In genomic region chr11:101119131-101119760, GRCm38 (mm10) we compare ENCODE assay signal across 8 mouse cellular contexts. TPM values are rescaled to one million over a fixed set of nuclear protein-coding genes. Genes with fewer than 3 reads are reported as not detected.
DNase-seq lines count a peak whose midpoint lies in the region; ATAC-seq and TF ChIP-seq lines count a peak whose summit lies in the region.

No protein-coding gene starts in this region.

- H3K4me3 ChIP-seq in heart, embryonic 12.5 days: peak overlapping the region; percentile 86
- peak overlapping the region; percentile 96 for H3K4me3 ChIP-seq in ES-Bruce4 (ENCODE audit: low read depth, low read length)
- peak overlapping the region; percentile 88 for H3K4me3 ChIP-seq in erythroblast, embryonic 14.5 days (replicated peaks)
- peak overlapping the region; percentile 63 for H3K4me3 ChIP-seq in limb, embryonic 13.5 days
- H3K4me3 ChIP-seq in neural tube, embryonic 12.5 days: peak overlapping the region; percentile 93

- no peaks in the 10 kb centered on the region for H3K27me3 ChIP-seq in heart, embryonic 12.5 days (replicated peaks)
- H3K27me3 ChIP-seq in ES-Bruce4 (ENCODE audit: control insufficient read depth, insufficient read depth, low read length, poor library complexity, severe bottlenecking): no peaks in the 10 kb centered on the region
- no peaks in the 10 kb centered on the region for H3K27me3 ChIP-seq in erythroblast, embryonic 14.5 days (ENCODE audit: control insufficient read depth)
- H3K27me3 ChIP-seq in limb, embryonic 13.5 days: no peaks in the 10 kb centered on the region
- no peaks in the 10 kb centered on the region for H3K27me3 ChIP-seq in neural tube, embryonic 12.5 days (replicated peaks)

- TF ChIP-seq EP300 in ES-Bruce4 (IDR thresholded peaks at IDR 0.05; ENCODE audit: insufficient read depth, low read depth, low read length): no peak

- no peak for TF ChIP-seq CTCF in ES-Bruce4 (IDR thresholded peaks at IDR 0.05; ENCODE audit: low read depth, low read length)

- peaks cover 30% of the 10 kb centered on the region for H3K4me1 ChIP-seq in heart, embryonic 12.5 days (replicated peaks)
- no peaks in the 10 kb centered on the region for H3K4me1 ChIP-seq in ES-Bruce4 (ENCODE audit: control insufficient read depth, insufficient read depth, low read length)
- peaks cover 54% of the 10 kb centered on the region for H3K4me1 ChIP-seq in erythroblast, embryonic 14.5 days (ENCODE audit: control insufficient read depth)
- H3K4me1 ChIP-seq in limb, embryonic 13.5 days: peaks cover 35% of the 10 kb centered on the region
- H3K4me1 ChIP-seq in neural tube, embryonic 12.5 days: peaks cover 27% of the 10 kb centered on the region

- H3K4me2 ChIP-seq in heart, embryonic 12.5 days: peak overlapping the region; percentile 74
- peak overlapping the region; percentile 95 for H3K4me2 ChIP-seq in limb, embryonic 13.5 days (replicated peaks)
- H3K4me2 ChIP-seq in neural tube, embryonic 12.5 days (replicated peaks): peak overlapping the region; percentile 93

- under 1% methylated on average over 39 of the region's 39 CpGs for WGBS in heart, embryonic 12.5 days
- WGBS in limb, embryonic 13.5 days: under 1% methylated on average over 38 of the region's 39 CpGs
- under 1% methylated on average over 39 of the region's 39 CpGs for WGBS in neural tube, embryonic 12.5 days

- peak; percentile 82 for ATAC-seq in heart, embryonic 12.5 days (ENCODE audit: insufficient number of reproducible peaks, low FRiP score)
- peak; percentile 75 for ATAC-seq in limb, embryonic 13.5 days (ENCODE audit: low FRiP score, low read depth)
- peak; percentile 80 for ATAC-seq in neural tube, embryonic 12.5 days (ENCODE audit: low FRiP score, low read depth)

- no peak for TF ChIP-seq POLR2A in ES-Bruce4 (IDR thresholded peaks at IDR 0.05; ENCODE audit: insufficient read depth, low read length)

- peaks cover 25% of the 10 kb centered on the region for H3K36me3 ChIP-seq in heart, embryonic 12.5 days
- H3K36me3 ChIP-seq in ES-Bruce4 (ENCODE audit: control insufficient read depth, insufficient read depth, low read length, poor library complexity, severe bottlenecking): 0 out of 2 replicates have a peak, but pooled peaks cover 2% of the 10 kb centered on the region
- peaks cover 64% of the 10 kb centered on the region for H3K36me3 ChIP-seq in erythroblast, embryonic 14.5 days (ENCODE audit: control insufficient read depth)
- peaks cover 31% of the 10 kb centered on the region for H3K36me3 ChIP-seq in limb, embryonic 13.5 days
- peaks cover 24% of the 10 kb centered on the region for H3K36me3 ChIP-seq in neural tube, embryonic 12.5 days

- peak overlapping the region; percentile 88 for H3K27ac ChIP-seq in heart, embryonic 12.5 days (ENCODE audit: poor library complexity, severe bottlenecking)
- H3K27ac ChIP-seq in ES-Bruce4 (ENCODE audit: insufficient read depth, low read length): no peak overlapping the region
- peak overlapping the region; percentile 67; the same call in 1 of the 2 replicates for H3K27ac ChIP-seq in limb, embryonic 13.5 days
- H3K27ac ChIP-seq in neural tube, embryonic 12.5 days: peak overlapping the region; percentile 76

- no peaks in the 10 kb centered on the region for H3K9me3 ChIP-seq in heart, embryonic 12.5 days (replicated peaks)
- no peaks in the 10 kb centered on the region for H3K9me3 ChIP-seq in ES-Bruce4 (replicated peaks; ENCODE audit: control insufficient read depth, insufficient read depth, low read length, poor library complexity, severe bottlenecking)
- no peaks in the 10 kb centered on the region for H3K9me3 ChIP-seq in erythroblast, embryonic 14.5 days (ENCODE audit: control insufficient read depth, low read length)
- H3K9me3 ChIP-seq in limb, embryonic 13.5 days: no peaks in the 10 kb centered on the region
- H3K9me3 ChIP-seq in neural tube, embryonic 12.5 days: no peaks in the 10 kb centered on the region

- H3K9ac ChIP-seq in heart, embryonic 12.5 days: peak overlapping the region; percentile 98
- peak overlapping the region; percentile 87 for H3K9ac ChIP-seq in ES-Bruce4 (ENCODE audit: low read depth, poor library complexity, severe bottlenecking)
- peak overlapping the region; percentile 81 for H3K9ac ChIP-seq in limb, embryonic 13.5 days
- peak overlapping the region; percentile 93 for H3K9ac ChIP-seq in neural tube, embryonic 12.5 days

- DNase-seq in heart, adult 9 months (ENCODE audit: low spot score in 2 of 2): no peak
- no peak for DNase-seq in right cerebral cortex, postnatal 14 days
- DNase-seq in frontal cortex, postnatal 14 days (ENCODE audit: low spot score in 2 of 2): no peak

RNA-seq across cellular contexts. Expression of gene Retreg3, which starts 0.4 kb away (rescaled TPM):
- polyA plus RNA-seq in heart, embryonic 12.5 days (2016; fragmentation: Nextera tagmentation; extraction: Ambion mirVana): 15.2 and 15.9 TPM in 2 replicates
- polyA plus RNA-seq in ES-Bruce4 (2011; ENCODE audit: insufficient read depth, insufficient read length, low read depth, missing spikeins): 32.3 and 33.6 TPM in 2 replicates
- 1.6 and 1.7 TPM in 2 replicates for polyA plus RNA-seq in erythroblast, embryonic 14.5 days (2012)
- polyA plus RNA-seq in limb, embryonic 13.5 days (2015; fragmentation: Nextera tagmentation; extraction: Ambion mirVana): 18.7 and 20.3 TPM in 2 replicates
- 22.2 and 27.8 TPM in 2 replicates for polyA plus RNA-seq in neural tube, embryonic 12.5 days (2016; fragmentation: Nextera tagmentation; extraction: Ambion mirVana)

RNA-seq across cellular contexts. Expression of gene Tubg1, which starts 0.5 kb away (rescaled TPM):
- polyA plus RNA-seq in heart, embryonic 12.5 days (2016; fragmentation: Nextera tagmentation; extraction: Ambion mirVana): 77.3 and 78.8 TPM in 2 replicates
- 55.3 and 60.5 TPM in 2 replicates for polyA plus RNA-seq in ES-Bruce4 (2011; ENCODE audit: insufficient read depth, insufficient read length, low read depth, missing spikeins)
- polyA plus RNA-seq in erythroblast, embryonic 14.5 days (2012): 22.0 and 23.7 TPM in 2 replicates
- polyA plus RNA-seq in limb, embryonic 13.5 days (2015; fragmentation: Nextera tagmentation; extraction: Ambion mirVana): 70.5 and 71.1 TPM in 2 replicates
- polyA plus RNA-seq in neural tube, embryonic 12.5 days (2016; fragmentation: Nextera tagmentation; extraction: Ambion mirVana): 87.5 and 93.5 TPM in 2 replicates

RNA-seq across cellular contexts. Expression of gene Psmc3ip, which starts 24.0 kb away (rescaled TPM):
- 20.8 and 21.3 TPM in 2 replicates for polyA plus RNA-seq in heart, embryonic 12.5 days (2016; fragmentation: Nextera tagmentation; extraction: Ambion mirVana)
- polyA plus RNA-seq in ES-Bruce4 (2011; ENCODE audit: insufficient read depth, insufficient read length, low read depth, missing spikeins): 35.1 and 35.3 TPM in 2 replicates
- polyA plus RNA-seq in erythroblast, embryonic 14.5 days (2012): 3.9 and 5.2 TPM in 2 replicates
- 43.0 and 44.5 TPM in 2 replicates for polyA plus RNA-seq in limb, embryonic 13.5 days (2015; fragmentation: Nextera tagmentation; extraction: Ambion mirVana)
- polyA plus RNA-seq in neural tube, embryonic 12.5 days (2016; fragmentation: Nextera tagmentation; extraction: Ambion mirVana): 31.4 and 34.3 TPM in 2 replicates

RNA-seq across cellular contexts. Expression of gene Mlx, which starts 32.2 kb away (rescaled TPM):
- 36.2 and 37.3 TPM in 2 replicates for polyA plus RNA-seq in heart, embryonic 12.5 days (2016; fragmentation: Nextera tagmentation; extraction: Ambion mirVana)
- polyA plus RNA-seq in ES-Bruce4 (2011; ENCODE audit: insufficient read depth, insufficient read length, low read depth, missing spikeins): 40.5 and 44.8 TPM in 2 replicates
- polyA plus RNA-seq in erythroblast, embryonic 14.5 days (2012): 1.4 and 1.7 TPM in 2 replicates
- polyA plus RNA-seq in limb, embryonic 13.5 days (2015; fragmentation: Nextera tagmentation; extraction: Ambion mirVana): 44.1 and 50.5 TPM in 2 replicates
- 59.6 and 68.0 TPM in 2 replicates for polyA plus RNA-seq in neural tube, embryonic 12.5 days (2016; fragmentation: Nextera tagmentation; extraction: Ambion mirVana)

RNA-seq across cellular contexts. Expression of gene Tubg2, which starts 36.5 kb away (rescaled TPM):
- 3.3 and 3.6 TPM in 2 replicates for polyA plus RNA-seq in heart, embryonic 12.5 days (2016; fragmentation: Nextera tagmentation; extraction: Ambion mirVana)
- polyA plus RNA-seq in ES-Bruce4 (2011; ENCODE audit: insufficient read depth, insufficient read length, low read depth, missing spikeins): 1.9 and 3.0 TPM in 2 replicates
- not detected in 2 replicates for polyA plus RNA-seq in erythroblast, embryonic 14.5 days (2012)
- polyA plus RNA-seq in limb, embryonic 13.5 days (2015; fragmentation: Nextera tagmentation; extraction: Ambion mirVana): 7.3 and 7.4 TPM in 2 replicates
- 13.4 and 15.1 TPM in 2 replicates for polyA plus RNA-seq in neural tube, embryonic 12.5 days (2016; fragmentation: Nextera tagmentation; extraction: Ambion mirVana)
